Mouse (Mus musculus) CH12.LX (cell line): ENCODE measurements at regions not wholly inside any gene's neighbourhood (a gene's known extent, or its start where the extent isn't known, plus 50 kb on each side); places are given as distances from the start of the nearest gene placed in this dataset.

Experiments used
- DNase-seq: peaks from one replicate; pipeline ENCODE4 v3.0.0-alpha.2; 2013; ENCODE audit errors: extremely low read depth
- H3K27ac ChIP-seq: 2 replicates; pipeline ENCODE4 v1.5.1; 2012; ENCODE audit warnings: low read depth, mild to moderate bottlenecking, control low read depth, moderate library complexity; ENCODE audit not compliant: insufficient read depth
- H3K27me3 ChIP-seq: replicated peaks from 2 replicates; pipeline ENCODE3; 2012; ENCODE audit warnings: inconsistent platforms
- H3K36me3 ChIP-seq, 2 experiments: replicated peaks in 1 of 2; 2 replicates each; pipeline versions ENCODE3 to v1.6.1; 2012; ENCODE audit warnings: inconsistent platforms in 1 of 2, low read length in 1 of 2, mild to moderate bottlenecking in 1 of 2, mixed read lengths in 1 of 2, moderate library complexity in 1 of 2; ENCODE audit not compliant: control insufficient read depth in 1 of 2, insufficient read depth in 1 of 2
- H3K4me1 ChIP-seq, 2 experiments: 2 replicates each; pipeline ENCODE4 v1.6.1; 2012; ENCODE audit warnings: inconsistent platforms in 1 of 2, moderate library complexity in 1 of 2; ENCODE audit not compliant: insufficient read depth in 2 of 2, control insufficient read depth in 1 of 2
- H3K4me2 ChIP-seq: 2 replicates; pipeline ENCODE4 v1.6.1; 2012; ENCODE audit warnings: low read depth, mild to moderate bottlenecking, control low read depth; ENCODE audit not compliant: poor library complexity, insufficient read depth, severe bottlenecking
- H3K4me3 ChIP-seq, 3 experiments: fragments of 150-350 bp in 1 of 3; sonication (generic) in 1 of 3; replicated peaks in 1 of 3; 2 replicates each; pipeline versions ENCODE3 to v1.5.1; 2011 to 2012; ENCODE audit warnings: low read depth in 2 of 3, low read length in 2 of 3, mild to moderate bottlenecking in 2 of 3, moderate library complexity in 2 of 3, control low read depth in 1 of 3, improper control_type of control experiment in 1 of 3, inconsistent platforms in 1 of 3, mixed read lengths in 1 of 3; ENCODE audit not compliant: poor library complexity in 1 of 3
- H3K79me2 ChIP-seq: replicated peaks from 2 replicates; pipeline ENCODE4 v1.6.1; 2012; ENCODE audit warnings: mild to moderate bottlenecking, moderate library complexity; ENCODE audit not compliant: control insufficient read depth, poor library complexity, insufficient read depth, severe bottlenecking; ENCODE audit errors: extremely low read depth
- H3K9ac ChIP-seq: 2 replicates; pipeline ENCODE4 v1.6.1; 2012; ENCODE audit warnings: low read depth, mild to moderate bottlenecking, control low read depth, moderate library complexity; ENCODE audit not compliant: insufficient read depth
- H3K9me3 ChIP-seq: replicated peaks from 2 replicates; pipeline ENCODE3; 2012; ENCODE audit warnings: low read length, inconsistent platforms, mixed read lengths
- CHD1 ChIP-seq: IDR thresholded peaks from 2 replicates; pipeline ENCODE4 v1.6.1; 2012; ENCODE audit warnings: low read depth, low read length, improper control_type of control experiment, inconsistent platforms
- ELF1 ChIP-seq: IDR thresholded peaks from 2 replicates; pipeline ENCODE4 v1.6.1; 2014; ENCODE audit warnings: low read depth, mild to moderate bottlenecking, inconsistent platforms, low read length, improper control_type of control experiment
- EP300 ChIP-seq: IDR thresholded peaks from 2 replicates; pipeline ENCODE4 v1.6.1; 2011; ENCODE audit warnings: low read length, improper control_type of control experiment
- ETS1 ChIP-seq: conservative IDR thresholded peaks from 2 replicates; pipeline ENCODE4 v1.6.1; 2012; ENCODE audit warnings: low read depth, mild to moderate bottlenecking, inconsistent platforms, low read length, improper control_type of control experiment, moderate library complexity
- GABPA ChIP-seq: IDR thresholded peaks from 2 replicates; pipeline ENCODE4 v1.6.1; 2012; ENCODE audit warnings: low read depth, low read length, improper control_type of control experiment, inconsistent platforms; ENCODE audit not compliant: insufficient replicate concordance
- MAX ChIP-seq: IDR thresholded peaks from 2 replicates; pipeline ENCODE4 v1.6.1; 2011; ENCODE audit warnings: low read length, improper control_type of control experiment
- MAZ ChIP-seq: IDR thresholded peaks from 2 replicates; pipeline ENCODE4 v1.6.1; 2012; ENCODE audit warnings: low read depth, mild to moderate bottlenecking, inconsistent platforms, low read length, improper control_type of control experiment, moderate library complexity
- MYC ChIP-seq: IDR thresholded peaks from 2 replicates; pipeline ENCODE4 v1.6.1; 2011; ENCODE audit warnings: low read depth, mild to moderate bottlenecking, improper control_type of control experiment, low read length
- NRF1 ChIP-seq: IDR thresholded peaks from 2 replicates; pipeline ENCODE4 v1.6.1; 2014; ENCODE audit warnings: low read depth, mild to moderate bottlenecking, inconsistent platforms, low read length, improper control_type of control experiment, moderate library complexity
- PAX5 ChIP-seq: IDR thresholded peaks from 2 replicates; pipeline ENCODE4 v1.6.1; 2012; ENCODE audit warnings: low read length, inconsistent platforms, mixed read lengths
- POLR2A ChIP-seq: IDR thresholded peaks from 2 replicates; pipeline ENCODE4 v1.6.1; 2011; ENCODE audit warnings: low read depth, mild to moderate bottlenecking, improper control_type of control experiment, low read length
- RAD21 ChIP-seq: IDR thresholded peaks from 2 replicates; pipeline ENCODE4 v1.6.1; 2011; ENCODE audit warnings: low read depth, mild to moderate bottlenecking, low read length, improper control_type of control experiment, moderate library complexity
- SMC3 ChIP-seq: IDR thresholded peaks from 2 replicates; pipeline ENCODE4 v1.6.1; 2011; ENCODE audit warnings: low read depth, low read length, improper control_type of control experiment
- TBP ChIP-seq: conservative IDR thresholded peaks from 2 replicates; pipeline ENCODE4 v1.6.1; 2011; ENCODE audit warnings: low read depth, low read length, improper control_type of control experiment
- UBTF ChIP-seq: IDR thresholded peaks from 2 replicates; pipeline ENCODE4 v1.6.1; 2012; ENCODE audit warnings: low read depth, mild to moderate bottlenecking, inconsistent platforms, low read length, improper control_type of control experiment, moderate library complexity
- ZC3H11A ChIP-seq: IDR thresholded peaks from 2 replicates; pipeline ENCODE4 v1.6.1; 2012; ENCODE audit warnings: low read depth, mild to moderate bottlenecking, inconsistent platforms, low read length, improper control_type of control experiment
- ZMIZ1 ChIP-seq: IDR thresholded peaks from 2 replicates; pipeline ENCODE4 v1.6.1; 2012; ENCODE audit warnings: low read depth, mild to moderate bottlenecking, inconsistent platforms, low read length, improper control_type of control experiment
- dilution Hi-C: fragments of 300-500 bp; cut with MboI; formaldehyde crosslinking; loops from 2 replicates; pipeline ENCODE4 v1.14.3; 2020; ENCODE audit warnings: low sequenced_read_pairs; ENCODE audit not compliant: extremely low pct_unique_long_range_greater_than_20kb, extremely low pct_ligation_motif_present
- in situ Hi-C: fragments of 300-500 bp; cut with MboI; formaldehyde crosslinking; loops from 3 replicates; pipeline ENCODE4 v1.14.3; 2019; ENCODE audit warnings: low sequenced_read_pairs, low pct_ligation_motif_present, low pct_unique_long_range_greater_than_20kb, mixed read lengths

DNA sequence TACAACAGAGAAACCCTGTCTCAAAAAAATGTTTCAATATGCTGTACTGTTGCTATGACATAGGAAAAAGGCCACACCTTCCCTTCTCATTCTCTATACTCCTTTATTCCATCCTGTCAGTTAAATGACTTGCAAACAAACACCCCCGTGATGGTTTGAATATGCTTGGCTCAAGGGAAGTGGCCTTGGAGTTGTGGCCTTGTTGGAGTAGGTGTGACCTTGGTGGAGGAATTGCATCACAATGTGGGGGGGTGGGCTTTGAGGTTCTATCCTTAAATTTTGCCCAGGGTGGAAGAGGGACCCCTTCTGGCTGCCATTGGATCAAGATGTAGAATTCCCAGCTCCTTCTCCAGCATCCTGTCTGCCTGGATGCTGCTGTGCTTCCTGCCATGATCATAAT lies 318.5 kb downstream of the Chl1 start:
- TF ChIP-seq ETS1 (no peak), POLR2A (no peak), EP300 (no peak), TBP (no peak), PAX5 (no peak)
- Histone ChIP-seq H3K4me2 (no peak overlapping the region), H3K9ac (no peak overlapping the region), H3K9me3 (peaks cover 53% of the 10 kb centered on the region), H3K27ac (no peak overlapping the region), H3K4me3 (no peak overlapping the region), H3K27me3 (no peaks in the 10 kb centered on the region), H3K36me3 (no peaks in the 10 kb centered on the region), H3K4me1 (no peaks in the 10 kb centered on the region), H3K79me2 (no peaks in the 10 kb centered on the region)
- DNase-seq: no peak
- dilution Hi-C loops (no loop called here), in situ Hi-C loops (no loop called here)

DNA sequence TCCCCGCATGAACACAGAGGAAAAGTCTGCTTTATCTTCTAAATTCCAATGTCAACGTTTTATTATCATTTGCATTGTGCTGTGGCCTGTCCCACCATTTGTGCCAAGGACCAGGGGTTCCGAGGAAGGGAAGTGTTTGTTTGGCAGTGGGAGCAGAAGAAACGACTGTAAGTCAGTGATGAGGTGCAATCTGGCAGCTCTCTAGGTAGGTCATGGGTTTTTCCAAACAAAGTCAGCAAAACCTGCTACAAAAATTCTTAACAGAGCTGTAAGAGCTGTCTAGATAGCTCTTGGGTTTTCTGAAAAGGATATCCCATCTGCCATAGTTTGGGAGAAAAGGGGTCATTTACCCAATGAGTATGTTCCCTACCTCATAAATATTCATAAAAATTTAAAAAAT lies 321.9 kb downstream of the Chl1 start:
- H3K36me3 ChIP-seq: no peaks in the 10 kb centered on the region
- H3K79me2 ChIP-seq: no peaks in the 10 kb centered on the region
- no peak overlapping the region for H3K27ac ChIP-seq
- DNase-seq: no peak
- no peak for TF ChIP-seq SMC3
- dilution Hi-C loops (no loop called here), in situ Hi-C loops (no loop called here)
- no peak overlapping the region for H3K4me2 ChIP-seq
- H3K4me3 ChIP-seq: no peak overlapping the region
- no peaks in the 10 kb centered on the region for H3K27me3 ChIP-seq
- no peak overlapping the region for H3K9ac ChIP-seq
- peaks cover 53% of the 10 kb centered on the region for H3K9me3 ChIP-seq
- no peaks in the 10 kb centered on the region for H3K4me1 ChIP-seq

GRCm38 (mm10) chr6:103832808-103833207 lies 322.4 kb downstream of the Chl1 start:
- Histone ChIP-seq H3K36me3 (no peaks in the 10 kb centered on the region), H3K9ac (no peak overlapping the region), H3K4me3 (no peak overlapping the region), H3K27me3 (no peaks in the 10 kb centered on the region), H3K4me1 (no peaks in the 10 kb centered on the region), H3K9me3 (peaks cover 55% of the 10 kb centered on the region), H3K4me2 (no peak overlapping the region), H3K79me2 (no peaks in the 10 kb centered on the region), H3K27ac (no peak overlapping the region)
- in situ Hi-C loops: no loop called here
- DNase-seq: no peak
- TF ChIP-seq MAZ: no peak
- no peak for TF ChIP-seq RAD21
- no peak for TF ChIP-seq CHD1
- TF ChIP-seq ZMIZ1: no peak
- TF ChIP-seq TBP: no peak
- no peak for TF ChIP-seq MYC
- TF ChIP-seq NRF1: no peak
- no peak for TF ChIP-seq UBTF
- no peak for TF ChIP-seq SMC3
- TF ChIP-seq MAX: no peak
- TF ChIP-seq ZC3H11A: no peak
- no peak for TF ChIP-seq EP300
- TF ChIP-seq ELF1: no peak
- no peak for TF ChIP-seq GABPA
- dilution Hi-C loops: no loop called here
